Mouse (Mus musculus): ENCODE data around the gene Gli2.

Gene Gli2

DNA sequence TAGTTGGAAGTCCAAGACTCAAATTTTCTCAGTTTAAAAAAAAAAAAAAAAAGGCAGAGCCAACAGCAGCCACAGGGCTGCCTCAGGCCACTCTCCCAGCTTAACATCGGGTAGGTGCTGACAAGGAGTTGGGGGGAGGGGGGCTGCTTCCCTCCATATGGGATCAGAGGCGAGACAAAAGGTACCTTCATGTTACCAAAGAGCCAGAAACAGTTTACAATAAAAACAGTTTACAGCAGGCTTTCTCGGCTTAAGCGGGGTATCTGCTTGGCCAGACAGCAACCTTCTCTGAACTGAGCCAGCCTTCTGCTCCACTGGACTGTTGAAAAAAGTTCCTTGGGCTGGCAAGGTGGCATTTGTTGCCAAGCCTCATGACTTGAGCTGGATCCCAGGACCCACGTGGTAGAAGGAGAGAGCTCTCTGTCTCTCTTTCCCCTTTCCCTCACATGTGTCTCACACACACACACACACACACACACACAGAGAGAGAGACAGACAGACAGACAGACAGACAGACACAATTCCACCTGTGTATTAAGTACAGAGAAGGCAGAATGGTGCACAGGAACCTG is 113.1 kb downstream of the Gli2 start:
- no peak for DNase-seq

DNA sequence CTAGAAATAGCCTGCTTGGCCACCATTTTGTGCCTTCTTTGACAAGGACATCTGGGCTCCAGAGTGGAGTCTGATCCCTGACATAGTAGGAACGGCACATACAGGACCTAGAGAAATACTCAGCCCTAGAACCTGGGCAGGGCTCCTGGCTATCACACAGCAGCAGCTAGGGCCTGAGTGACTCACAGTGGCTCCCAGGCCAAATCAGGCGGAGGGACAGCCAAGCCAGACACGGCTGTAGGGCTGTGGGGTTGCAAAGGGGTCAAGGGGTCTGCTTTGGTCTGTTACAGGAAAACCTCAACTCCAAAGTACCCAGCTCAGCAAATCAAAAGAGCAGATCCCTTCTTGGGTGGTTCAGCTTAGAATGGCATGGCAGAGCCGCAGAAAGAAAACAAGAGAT is 115.2 kb downstream of the Gli2 start:
- DNase-seq: no peak

DNA sequence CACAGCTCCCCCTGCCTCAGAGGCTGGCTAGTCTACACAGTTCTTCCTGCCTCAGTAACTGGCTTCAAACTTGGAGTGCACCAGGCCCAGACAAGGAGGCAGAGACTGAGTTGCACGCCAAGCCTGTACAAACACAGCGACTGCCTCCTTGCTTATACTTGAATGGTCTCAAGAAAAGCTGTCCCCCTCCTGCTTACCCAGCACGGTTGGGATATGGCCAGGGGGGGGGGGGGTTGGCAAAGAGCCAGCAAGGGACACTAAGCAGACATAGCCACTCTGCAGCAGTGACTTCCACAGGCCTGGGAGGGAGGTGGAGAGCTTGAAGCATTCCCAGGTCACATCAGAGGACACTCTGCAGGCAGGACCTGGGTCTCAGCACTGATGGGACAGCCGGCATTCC is 117.3 kb downstream of the Gli2 start:
- no peak for DNase-seq

DNA sequence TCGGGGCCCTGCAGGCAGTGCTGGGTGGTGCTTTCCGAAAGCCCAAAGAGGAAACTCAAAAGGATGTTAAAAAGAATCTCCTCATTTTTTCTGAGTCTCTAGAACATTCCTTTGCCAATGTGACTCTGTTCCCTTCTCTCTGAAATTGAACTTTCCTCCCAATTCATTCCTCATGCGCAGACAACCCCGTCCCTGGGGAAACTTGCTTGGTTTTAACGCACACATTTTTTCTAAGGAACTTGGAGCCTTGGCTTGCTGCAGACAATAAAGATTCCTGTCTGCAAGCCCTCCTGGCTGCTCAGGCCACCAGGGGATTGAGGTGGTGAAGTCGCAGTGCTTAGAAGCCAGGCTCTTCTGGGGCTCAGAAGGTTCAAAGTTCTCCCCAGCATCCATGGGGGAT is 117.9 kb downstream of the Gli2 start:
- DNase-seq: no peak

DNA sequence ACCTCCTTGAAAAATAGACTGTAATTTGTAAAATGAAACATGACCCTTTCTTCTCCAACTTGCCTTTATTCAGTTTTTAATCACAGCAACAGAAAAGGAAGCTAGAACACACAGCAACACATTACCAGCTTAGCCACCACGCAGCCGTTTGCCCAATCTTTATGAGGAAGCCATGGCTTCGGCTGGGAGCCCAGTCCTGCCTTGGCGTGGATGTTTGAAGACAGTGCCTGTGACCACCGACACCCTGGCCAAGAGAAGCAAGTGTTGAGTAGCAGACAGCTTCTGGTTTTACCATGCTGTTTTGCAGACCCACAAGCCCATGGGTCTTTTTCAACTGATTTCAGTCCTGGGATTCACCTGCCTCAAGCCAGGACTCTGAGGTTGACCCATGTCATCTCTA is 121.3 kb downstream of the Gli2 start:
- no peak for DNase-seq

DNA sequence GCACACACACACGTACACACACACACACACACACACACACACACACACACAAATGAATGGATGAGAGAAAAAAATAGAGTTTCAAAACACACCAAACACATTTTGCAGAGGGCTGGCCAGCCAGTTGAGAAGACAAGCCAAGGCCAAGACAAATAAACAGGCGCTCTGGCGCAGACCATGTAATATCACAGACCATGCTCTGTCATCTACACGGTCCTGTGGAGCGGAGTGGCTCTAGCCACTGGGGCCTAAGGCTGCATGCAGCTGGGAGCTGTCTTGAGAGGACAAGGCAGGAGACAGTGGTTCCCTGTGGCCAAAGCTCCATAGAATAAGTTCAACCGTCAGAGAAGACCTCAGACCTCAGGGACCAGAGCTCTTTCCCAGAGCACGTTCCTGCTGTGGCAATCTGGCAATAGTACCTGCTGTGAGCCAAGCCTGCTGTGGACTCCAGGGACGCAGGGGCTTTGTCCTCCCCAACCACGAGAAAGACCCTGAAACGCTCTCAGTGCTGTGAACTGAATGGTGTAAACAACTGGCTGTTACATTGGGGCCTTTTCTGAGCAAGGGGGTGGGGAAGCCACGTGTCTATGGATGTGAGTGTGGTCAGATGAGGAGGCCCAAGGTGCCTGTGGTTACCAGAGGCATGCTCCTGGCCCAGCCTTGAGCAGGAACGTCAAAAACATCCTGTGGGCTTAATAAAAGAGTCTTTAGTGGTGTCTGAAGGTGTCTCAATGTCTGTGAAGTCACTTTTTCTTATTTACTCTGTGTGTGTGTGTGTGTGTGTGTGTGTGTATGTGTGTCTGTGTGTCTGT is 125.7 kb downstream of the Gli2 start:
- DNase-seq: peak; percentile 24

DNA sequence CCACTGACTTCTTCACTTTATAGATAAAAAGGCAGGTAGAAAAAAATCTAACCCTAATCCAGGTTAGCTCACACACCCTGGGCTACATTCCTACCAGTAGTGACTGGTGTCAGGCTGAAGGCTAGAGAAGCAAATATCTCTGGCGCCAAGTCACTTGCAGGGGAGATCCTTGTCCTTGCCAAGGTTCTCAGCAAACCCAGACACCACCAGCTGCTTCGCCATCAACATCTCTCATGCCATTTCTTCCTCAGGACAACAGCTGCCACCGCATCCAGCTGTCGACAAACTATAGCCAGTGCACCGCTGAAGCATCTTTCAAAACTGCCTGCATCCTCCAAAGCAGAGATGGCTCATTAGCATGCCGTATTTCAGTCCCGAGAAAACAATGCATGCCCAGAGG is 126.9 kb downstream of the Gli2 start:
- no peak for DNase-seq

DNA sequence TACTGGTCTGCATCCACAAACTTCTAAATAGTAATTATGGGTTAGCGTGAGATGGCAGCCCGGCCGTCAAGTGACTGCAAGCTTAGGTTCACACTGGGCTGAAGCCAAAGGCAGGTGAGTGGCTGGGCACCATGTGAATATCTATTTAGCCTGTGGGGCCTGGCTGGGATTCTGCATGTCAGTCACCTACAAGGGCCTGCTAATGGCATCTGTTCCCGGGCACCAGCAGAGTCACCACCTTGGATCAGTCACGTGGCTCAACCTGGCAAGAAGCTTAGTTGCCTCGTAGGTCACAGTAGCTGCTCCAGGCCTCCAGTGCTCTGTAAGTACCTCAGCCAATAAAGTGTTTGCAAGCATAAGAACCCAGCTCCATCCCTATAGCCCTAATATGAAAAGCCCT is 131.2 kb downstream of the Gli2 start:
- no peak for DNase-seq

DNA sequence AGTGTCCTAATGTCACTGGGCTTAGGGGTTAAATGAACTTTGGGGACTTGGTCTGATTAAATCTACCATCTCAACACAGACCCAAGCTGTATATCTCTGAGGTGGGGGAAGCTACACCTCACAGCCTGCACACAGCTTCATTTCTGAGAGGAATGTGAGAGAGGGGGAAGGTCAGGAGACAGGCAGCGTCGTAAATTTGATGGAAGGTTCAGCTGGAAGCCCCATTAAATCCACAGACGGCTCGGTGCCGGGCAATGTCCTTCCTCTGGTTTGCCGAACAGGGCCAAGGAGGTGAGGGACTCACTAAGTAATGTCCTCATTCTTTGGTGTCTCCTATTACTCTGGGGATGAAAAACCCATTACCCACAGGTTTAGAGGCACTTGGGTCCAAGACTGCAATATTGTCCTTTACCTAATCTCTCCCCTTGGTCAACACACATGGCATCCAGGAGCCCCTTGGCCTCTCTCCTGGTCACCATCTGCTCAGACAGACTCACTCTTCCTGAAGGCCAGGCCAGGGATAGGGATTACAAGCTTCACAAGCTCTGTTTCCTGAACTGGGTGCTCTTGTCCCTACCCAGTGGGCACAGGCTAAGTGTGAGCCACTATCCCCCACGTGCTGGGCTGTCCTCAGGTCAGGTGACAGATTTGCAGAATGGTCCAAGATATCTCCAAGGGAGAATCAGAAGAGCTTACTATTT is 135.7 kb downstream of the Gli2 start:
- no peak for DNase-seq

DNA sequence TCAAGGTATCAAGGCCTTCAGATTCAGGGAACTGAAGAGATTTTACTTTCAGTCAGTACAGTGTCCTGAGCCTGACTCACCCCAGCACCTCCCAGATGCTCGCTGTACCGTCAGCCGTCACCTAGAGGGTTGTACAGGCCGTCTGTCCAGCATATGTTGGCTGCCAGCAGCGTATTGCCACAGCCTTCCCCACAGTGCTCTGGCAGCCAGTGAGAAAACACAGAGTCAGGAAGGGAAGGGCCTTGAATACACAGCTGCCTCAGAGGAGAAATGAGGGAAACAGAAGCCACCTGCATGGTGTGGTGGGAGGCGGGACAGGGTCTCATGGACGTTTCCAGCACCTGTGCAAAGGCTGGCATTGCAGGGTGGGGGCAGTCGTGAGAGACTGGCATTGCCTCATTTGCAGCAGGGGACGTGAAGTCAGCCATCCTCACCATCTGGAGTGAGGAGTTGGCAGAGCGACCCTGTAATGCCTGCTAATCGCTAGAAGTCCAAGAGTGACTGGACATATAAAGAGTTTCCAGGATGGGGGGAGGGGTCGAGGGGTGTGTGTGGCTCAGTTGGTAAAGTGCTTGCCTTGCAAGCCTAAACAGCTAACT is 136.8 kb downstream of the Gli2 start:
- DNase-seq: peak; percentile 23

DNA sequence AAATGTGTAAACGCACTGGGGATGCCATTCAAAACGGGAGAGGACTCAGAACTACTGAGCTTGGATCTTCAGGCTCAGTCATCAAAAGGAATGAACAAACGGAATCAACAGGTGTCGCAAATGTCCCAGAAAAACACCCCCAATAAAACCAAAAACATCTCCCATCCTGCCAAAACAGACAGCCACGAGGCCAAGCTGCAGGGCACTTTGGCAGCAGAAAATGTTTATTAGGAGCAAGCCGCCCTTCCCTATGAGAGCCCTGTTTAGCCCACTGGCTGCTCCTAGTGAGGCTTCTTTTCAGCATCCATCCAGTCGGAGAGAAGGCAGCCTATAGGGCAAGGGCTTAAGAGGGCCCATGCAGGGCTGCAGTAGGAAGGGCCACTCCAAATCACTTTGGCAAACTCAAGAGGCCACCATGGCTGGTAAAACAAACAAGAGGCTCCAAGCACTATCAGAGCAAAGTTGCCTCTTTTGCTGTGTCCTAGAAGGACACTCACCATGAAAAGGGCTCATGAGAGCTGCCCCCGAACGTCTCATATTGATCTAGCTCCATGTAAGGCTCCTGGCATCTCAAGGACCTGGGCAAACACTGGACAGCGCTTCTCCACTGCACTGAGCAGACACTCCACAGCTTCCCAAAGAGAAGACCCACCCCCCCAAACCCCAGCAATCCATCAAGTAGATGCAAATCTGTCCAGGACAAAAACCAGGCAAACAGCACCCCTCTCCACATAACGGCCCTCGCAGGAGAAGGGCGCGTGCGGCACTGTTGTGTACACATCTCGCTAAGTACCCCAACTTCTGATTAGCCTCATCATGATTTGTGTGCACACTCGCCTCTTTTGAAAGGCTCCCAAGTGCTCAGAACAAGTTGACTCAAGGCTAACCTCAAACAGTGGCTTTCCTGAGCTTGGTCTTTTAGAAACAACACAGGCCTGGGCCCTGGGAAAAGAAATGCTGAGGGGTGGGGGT is 139.7 kb downstream of the Gli2 start:
- peak; percentile 32 for DNase-seq

DNA sequence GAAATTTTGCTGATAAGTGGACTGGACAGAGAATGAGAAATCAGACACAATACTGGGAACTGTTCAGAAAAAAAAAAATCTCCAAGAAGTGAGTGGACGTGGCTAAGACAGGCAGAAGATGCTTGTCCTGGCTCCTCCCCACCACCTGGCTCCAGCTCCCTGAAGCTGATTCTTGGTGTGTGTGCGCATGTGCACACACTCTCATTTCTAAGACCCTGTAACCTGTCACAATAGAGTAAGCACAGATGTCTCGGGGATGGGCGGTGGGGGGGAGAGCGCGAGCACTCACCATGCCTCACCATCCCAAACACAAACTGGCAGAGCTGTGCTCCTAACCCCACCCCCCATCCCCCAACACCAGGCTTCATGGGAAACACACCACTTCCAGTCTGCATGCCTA is 140.5 kb downstream of the Gli2 start:
- no peak for DNase-seq

DNA sequence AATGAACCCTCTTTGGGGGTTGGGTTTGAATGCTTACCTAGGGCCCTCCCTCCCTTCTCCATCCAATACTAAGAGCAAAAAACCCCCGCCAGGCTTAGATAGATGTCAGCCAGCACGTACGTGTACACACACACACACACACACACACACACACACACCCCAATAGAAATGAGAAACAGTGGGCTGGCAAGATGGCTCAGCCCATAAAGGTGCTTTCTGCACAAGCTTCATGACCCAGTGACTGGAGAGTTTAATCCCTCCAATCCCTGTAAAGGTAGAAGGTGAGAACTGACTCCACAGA is 142.0 kb downstream of the Gli2 start:
- DNase-seq: no peak

DNA sequence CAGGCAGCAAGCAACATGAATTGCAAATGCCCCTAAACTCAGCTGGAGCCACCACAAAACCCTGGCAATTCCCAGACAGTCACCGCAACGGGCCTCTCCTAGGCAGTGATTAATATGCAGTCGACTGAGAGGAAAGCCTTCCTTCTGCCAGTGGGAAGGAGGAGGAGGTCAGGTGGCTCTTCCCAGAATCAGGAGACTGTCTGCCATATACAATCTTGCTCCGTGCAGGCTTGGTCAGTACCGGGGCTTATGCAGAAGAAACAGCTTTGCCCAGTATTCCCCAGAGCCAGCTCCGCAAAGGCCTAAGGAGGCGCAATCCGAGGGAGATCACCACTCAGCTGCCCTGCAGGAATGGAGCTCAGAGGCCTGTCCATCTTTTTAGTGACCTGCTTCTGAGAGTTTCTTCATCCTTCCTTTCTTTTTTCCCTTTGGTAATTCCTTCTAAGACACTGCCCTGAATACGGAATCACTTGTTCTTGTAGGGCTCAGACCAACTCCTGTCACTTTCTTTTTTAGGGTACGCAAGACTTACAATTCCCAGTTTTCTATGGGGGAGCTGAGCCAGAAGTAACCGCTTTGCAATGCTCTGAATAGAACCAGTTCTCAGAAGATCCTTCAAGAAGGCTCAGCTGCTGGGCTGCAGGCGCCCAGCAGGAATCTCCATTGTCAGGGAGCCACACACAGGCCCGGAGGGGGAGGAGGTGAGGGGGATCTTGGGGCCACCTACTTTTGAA is 142.6 kb downstream of the Gli2 start:
- DNase-seq: no peak

DNA sequence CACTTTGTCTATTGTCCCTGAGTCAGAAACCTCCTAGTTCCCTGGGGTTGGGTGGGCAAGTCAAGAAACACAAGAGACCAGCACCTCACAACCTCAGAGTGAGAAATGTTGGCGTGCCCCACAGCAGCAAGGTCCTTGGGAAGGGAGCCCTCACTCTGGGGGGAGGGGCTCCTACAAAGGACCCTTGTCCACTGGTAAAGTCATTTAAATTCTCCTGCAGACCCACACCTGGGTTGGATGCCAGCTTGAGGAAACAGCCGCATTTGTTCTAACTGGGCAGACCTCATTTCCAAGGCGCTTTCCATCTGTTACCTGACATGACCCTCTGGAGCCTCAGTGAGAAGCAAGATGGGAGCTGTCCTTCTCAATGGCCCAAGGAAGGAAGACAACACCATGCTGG is 144.4 kb downstream of the Gli2 start:
- DNase-seq: no peak

DNA sequence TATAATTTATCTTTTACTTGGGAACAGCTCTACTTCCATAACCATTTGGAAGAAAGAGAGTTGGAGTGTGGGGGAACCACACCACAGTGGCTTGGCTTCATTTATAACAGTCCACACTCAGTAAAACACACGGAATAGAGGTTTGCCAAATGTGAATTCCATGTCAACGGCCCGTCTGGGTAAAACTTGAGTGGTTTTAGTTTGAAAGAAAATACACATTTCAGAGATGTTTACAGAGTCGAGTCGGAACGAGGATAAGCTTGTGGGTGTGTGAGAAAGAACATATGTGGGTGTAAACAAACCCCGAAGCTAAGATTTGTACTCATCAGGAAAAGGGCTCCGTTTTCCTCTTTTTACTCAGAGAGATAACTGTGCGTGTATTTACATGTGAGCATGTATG is 145.8 kb downstream of the Gli2 start:
- DNase-seq: no peak

DNA sequence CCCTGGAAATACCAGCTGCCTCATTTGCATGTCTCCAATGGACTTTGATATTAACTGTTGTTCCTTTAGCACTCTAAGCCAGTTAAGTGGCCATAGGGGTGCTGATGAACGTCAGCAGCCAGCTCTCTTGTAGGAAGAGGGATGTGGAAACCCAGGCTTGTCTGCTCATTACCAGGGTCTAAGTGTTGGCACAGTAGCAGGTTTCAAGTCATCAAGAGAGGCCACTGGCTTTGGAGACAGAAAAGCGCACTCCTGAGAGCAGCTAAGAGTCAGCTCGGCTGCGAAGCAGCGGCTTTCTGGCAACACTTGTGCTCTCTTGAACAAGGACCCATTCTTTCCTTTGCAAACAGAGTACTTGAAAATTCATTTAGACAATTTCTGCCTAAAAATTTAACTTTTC is 148.1 kb downstream of the Gli2 start:
- DNase-seq: peak; percentile 28

DNA sequence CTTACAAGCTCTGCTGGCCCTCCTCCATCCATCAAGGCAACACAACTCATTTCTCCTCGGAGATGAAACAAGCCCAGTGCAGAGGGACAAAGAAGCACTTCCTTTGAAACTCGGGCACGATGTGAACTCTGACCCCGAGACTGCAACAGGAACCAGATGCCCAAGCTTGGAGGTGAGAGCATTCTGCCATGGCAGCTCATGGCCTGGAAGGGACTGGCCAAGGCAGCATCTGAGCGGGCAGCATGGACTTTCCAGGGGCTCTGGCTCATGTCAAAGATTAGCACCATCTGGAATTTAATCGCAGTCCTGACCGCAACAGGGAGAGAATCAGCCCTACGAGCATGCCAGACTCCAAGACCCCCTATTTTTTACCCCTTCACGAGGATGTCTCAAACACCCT is 148.5 kb downstream of the Gli2 start:
- DNase-seq: no peak

DNA sequence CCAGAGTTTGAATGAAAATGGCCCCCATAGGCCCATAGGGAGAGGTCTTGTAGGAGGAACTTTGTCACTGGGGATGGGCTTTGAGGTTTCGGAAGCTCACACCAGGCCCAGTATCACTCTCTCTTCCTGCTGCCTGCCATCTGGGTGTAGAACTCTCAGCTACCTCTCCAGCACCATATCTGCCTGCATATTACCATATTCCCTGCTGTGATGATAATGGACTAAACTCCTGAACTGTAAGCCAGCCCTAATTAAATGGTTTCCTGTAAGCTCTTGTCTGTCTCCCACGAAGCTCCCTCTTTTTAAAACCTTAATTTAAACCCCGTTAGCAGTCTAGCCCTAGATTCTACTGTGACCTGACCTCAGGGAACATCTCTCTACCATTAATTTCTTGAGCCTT is 149.0 kb downstream of the Gli2 start:
- no peak for DNase-seq

DNA sequence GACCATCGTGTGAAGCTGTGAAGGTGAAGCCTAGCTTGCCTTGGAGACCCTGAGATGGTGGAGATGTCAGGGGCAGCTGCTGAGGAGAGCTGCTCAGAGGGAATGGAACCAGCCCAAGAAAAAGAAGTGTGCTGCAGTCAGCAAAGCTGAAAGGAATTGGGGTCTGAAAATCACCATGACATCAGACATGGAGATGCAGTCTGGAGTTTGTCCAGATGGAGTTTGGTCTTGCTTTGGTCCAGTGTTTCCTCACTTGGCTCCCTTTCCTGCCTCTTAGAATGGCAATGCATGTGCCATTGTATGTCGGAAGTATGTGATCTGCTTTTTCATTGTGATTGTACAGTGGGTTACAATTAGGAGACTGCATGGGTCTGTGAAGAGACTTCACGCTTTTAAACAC is 149.7 kb downstream of the Gli2 start:
- DNase-seq: no peak

DNA sequence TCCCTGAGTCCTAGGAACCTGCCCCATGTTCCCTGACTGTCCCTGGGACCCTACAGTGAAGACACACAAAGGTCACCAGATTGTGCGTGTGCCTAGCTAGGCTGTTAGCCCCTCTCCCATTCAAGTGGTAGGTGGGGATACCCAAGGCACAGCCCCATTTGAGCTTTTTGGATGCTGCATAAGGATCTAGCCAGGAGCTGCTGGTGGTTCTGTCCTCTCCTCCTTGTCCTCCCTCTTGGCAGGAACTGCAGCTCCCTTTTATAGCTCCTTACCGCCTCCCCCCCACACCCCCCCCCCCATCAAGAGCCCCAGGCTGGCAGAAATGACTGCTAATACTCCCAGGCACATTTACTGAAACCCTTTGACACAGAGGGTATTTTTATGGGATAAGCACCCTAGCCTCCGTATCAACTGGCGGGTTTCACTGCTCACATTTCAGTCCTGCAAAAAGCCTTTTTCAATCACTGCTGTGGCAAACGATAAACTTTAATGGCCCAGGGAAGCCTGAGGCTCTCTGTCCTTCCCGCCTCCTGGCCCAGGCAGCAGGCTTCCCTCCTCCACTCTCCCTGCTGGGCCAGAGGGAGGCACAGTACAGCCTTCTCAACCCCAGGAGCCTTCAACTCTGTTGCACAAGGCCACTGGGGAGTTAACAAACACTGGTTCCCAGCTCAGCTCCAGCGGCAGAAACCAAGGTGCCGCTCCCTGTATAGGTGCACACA is 151.4 kb downstream of the Gli2 start:
- no peak for DNase-seq

DNA sequence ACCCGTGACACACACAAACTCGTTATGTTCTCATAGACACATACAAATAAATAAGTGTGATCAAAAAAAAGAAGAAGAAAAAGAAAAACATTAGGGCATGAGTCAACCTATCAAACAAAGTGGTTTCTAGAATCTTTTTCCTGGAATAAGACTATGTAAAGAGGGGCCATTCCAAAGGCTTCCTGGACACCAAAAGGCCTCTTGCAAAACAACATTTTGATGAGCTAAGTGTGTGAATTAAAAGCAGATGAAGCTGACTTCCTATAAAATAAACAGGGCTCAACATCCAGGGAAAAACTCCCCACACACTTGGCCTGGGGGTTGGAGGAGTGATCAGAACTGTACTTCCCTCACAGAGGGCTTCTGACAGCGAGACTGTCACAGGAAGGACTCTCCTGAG is 155.1 kb downstream of the Gli2 start:
- no peak for DNase-seq
